Mouse (Mus musculus) megakaryocyte progenitor cell, adult 5-6 weeks (primary cell): ENCODE measurements around the gene Mettl11b. TPM values are rescaled to one million over a fixed set of nuclear protein-coding genes. Genes with fewer than 3 reads are reported as not detected.

Source experiments
- ATAC-seq: replicated peaks from 2 replicates; pipeline ENCODE4 v1.8.0; 2016; ENCODE audit warnings: mild to moderate bottlenecking, moderate TSS enrichment, inconsistent platforms; ENCODE audit not compliant: poor library complexity
- total RNA-seq, 2 experiments: library from RNA; stranded (forward) in 1 of 2; stranded (reverse) in 1 of 2; fragments of 157-497, 149-512 nt in 1 of 2; fragments of 200-1000 nt in 1 of 2; gene quantifications; 2 replicates each; pipeline versions ENCODE4 v1.2.3 to v1.2.4; 2015 to 2017

The Mettl11b gene
- total RNA-seq, 2 experiments from 2014 or later = not detected

GRCm38 (mm10) chr1:163657056-163657455 lies 68.0 kb downstream of the Mettl11b start:
- ATAC-seq = no peak

GRCm38 (mm10) chr1:163656432-163656831 lies 68.6 kb downstream of the Mettl11b start:
- no peak for ATAC-seq

Other genes with a start within 250 kb of the Mettl11b start
- 11.1 and 11.8 TPM in 2 replicates for gene Kifap3, start 54.4 kb upstream of the Mettl11b start, total RNA-seq (2015)
- gene Kifap3, start 54.4 kb upstream of the Mettl11b start, total RNA-seq (2017) = 10.9 and 14.8 TPM in 2 replicates
- 28.1 and 39.6 TPM in 2 replicates for gene Scyl3, start 203.9 kb upstream of the Mettl11b start, total RNA-seq (2015)
- 14.5 and 16.9 TPM in 2 replicates for gene Scyl3, start 203.9 kb upstream of the Mettl11b start, total RNA-seq (2017)